Comparison of ENCODE assay signal across 8 mouse cellular contexts in the genomic region with DNA sequence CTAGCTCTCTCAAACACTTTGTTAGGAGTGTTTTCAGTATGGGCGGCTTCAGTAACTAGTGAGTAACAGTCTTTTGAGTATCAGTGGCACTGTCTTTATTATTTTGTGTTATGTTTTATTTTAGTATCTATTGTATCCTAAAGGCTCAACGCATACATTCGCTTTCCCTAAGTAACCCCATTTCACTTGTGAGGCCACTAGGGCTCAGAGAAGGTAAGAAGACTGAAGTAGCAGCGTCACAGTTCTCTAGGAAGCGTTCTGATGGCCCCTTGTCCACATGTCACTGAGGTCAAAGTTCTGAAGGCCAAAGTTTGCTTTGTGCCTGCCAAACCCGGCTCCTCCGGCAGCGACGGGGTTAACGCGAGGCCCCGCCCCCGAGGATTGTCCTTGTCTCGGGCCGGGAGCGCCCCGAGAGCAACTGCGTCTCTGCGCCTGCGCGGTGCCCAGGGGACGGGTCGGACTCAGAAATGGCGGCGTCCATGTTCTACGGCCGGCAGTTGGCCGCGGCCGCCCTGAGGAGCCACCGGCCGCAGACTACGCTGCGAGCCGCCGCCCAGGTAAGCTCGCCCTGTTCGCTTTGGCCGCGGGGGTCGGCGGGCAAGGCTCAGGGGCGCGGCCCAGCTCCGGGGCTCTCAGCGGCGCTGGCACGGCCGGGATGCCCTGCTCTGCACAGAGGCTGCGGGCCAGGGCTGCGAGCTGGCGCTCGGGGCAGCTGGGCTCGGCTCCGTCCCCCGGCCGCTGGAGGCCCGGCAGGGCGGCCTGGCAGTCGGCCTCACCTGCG. TPM values are rescaled to one million over a fixed set of nuclear protein-coding genes. Genes with fewer than 3 reads are reported as not detected.
A peak's percentile ranks its signal among the peaks of the same experiment; 100 is the strongest.
DNase-seq lines count a peak whose midpoint lies in the region; ATAC-seq and TF ChIP-seq lines count a peak whose summit lies in the region.

No protein-coding gene starts in this region.

- 4% methylated on average over 56 of the region's 61 CpGs for WGBS in hindbrain, embryonic 13.5 days

- H3K36me3 ChIP-seq in hindbrain, embryonic 13.5 days, result peaks cover 10% of the 10 kb centered on the region

- H3K27me3 ChIP-seq in Patski, result peaks cover 4% of the 10 kb centered on the region
- no peaks in the 10 kb centered on the region; the same call in 1 of the 2 replicates for H3K27me3 ChIP-seq in hindbrain, embryonic 13.5 days

- peak overlapping the region; percentile 96 for H3K9ac ChIP-seq in hindbrain, embryonic 13.5 days

- POLR2A ChIA-PET in Patski (lab: Charles Lee), result no interaction called here

- no peaks in the 10 kb centered on the region for H3K9me3 ChIP-seq in hindbrain, embryonic 13.5 days

- in situ Hi-C loops in Patski (cut with MboI; ENCODE audit: low pct_unique_long_range_greater_than_20kb), result no loop called here

- DNase-seq in Patski (ENCODE audit: low read depth, low spot score), result peak; percentile 48
- peak; percentile 98 to 99 for DNase-seq in cerebellum, postnatal 14 days
- DNase-seq in frontal cortex, postnatal 14 days (ENCODE audit: low spot score in 2 of 2), result peak; percentile 85 to 91
- peak; percentile 89 to 96 for DNase-seq in layer of hippocampus, postnatal 25 days (ENCODE audit: extremely low spot score in 1 of 2, low spot score in 1 of 2)
- DNase-seq in lung, postnatal 25 days (ENCODE audit: low spot score), result peak; percentile 95
- peak; percentile 97 for DNase-seq in retina, embryonic 14.5 days (ENCODE audit: low spot score)
- peak; percentile 99 for DNase-seq in thymus, postnatal 4 days

- no peak for TF ChIP-seq CTCF in Patski (IDR thresholded peaks at IDR 0.05)

- H3K4me3 ChIP-seq in hindbrain, embryonic 13.5 days, result peak overlapping the region; percentile 99

- peak overlapping the region; percentile 85 for H3K27ac ChIP-seq in hindbrain, embryonic 13.5 days

- peak; percentile 92 for ATAC-seq in Patski
- ATAC-seq in hindbrain, embryonic 13.5 days (ENCODE audit: low FRiP score), result peak; percentile 96

- H3K4me1 ChIP-seq in hindbrain, embryonic 13.5 days (replicated peaks), result peaks cover 15% of the 10 kb centered on the region

- CTCF ChIA-PET in Patski (lab: Charles Lee), result interaction anchor here (1.2 kb wide), 1 partner anchor 27 kb away, joined by 4 read pairs; a partner anchor contains a TSS

- H3K4me2 ChIP-seq in hindbrain, embryonic 13.5 days, result peak overlapping the region; percentile 74

RNA-seq across cellular contexts. Expression of a gene that starts 4.5 kb away (rescaled TPM):
- 1.8 TPM for polyA plus RNA-seq in Patski (2021)
- 11.1 and 12.0 TPM in 2 replicates for polyA plus RNA-seq in hindbrain, embryonic 13.5 days (2015; fragmentation: Nextera tagmentation; extraction: Ambion mirVana)
- total RNA-seq in layer of hippocampus, postnatal 25 days (2021), result 1 to 10 TPM; 5.7 to 5.8 TPM

RNA-seq across cellular contexts. Expression of a gene that starts 27.4 kb away (rescaled TPM):
- 181 TPM for polyA plus RNA-seq in Patski (2021)
- polyA plus RNA-seq in hindbrain, embryonic 13.5 days (2015; fragmentation: Nextera tagmentation; extraction: Ambion mirVana), result 123 and 124 TPM in 2 replicates
- total RNA-seq in layer of hippocampus, postnatal 25 days (2021), result 100 to 1,000 TPM; 153 to 160 TPM

RNA-seq across cellular contexts. Expression of a gene that starts 42.7 kb away (rescaled TPM):
- polyA plus RNA-seq in Patski (2021), result 35.0 TPM
- 86.8 and 88.7 TPM in 2 replicates for polyA plus RNA-seq in hindbrain, embryonic 13.5 days (2015; fragmentation: Nextera tagmentation; extraction: Ambion mirVana)
- total RNA-seq in layer of hippocampus, postnatal 25 days (2021), result 10 to 100 TPM; 29.0 to 31.8 TPM

Comparison
In these comparisons a context has a peak if more than half of its experiments do, and no peak if none do; other contexts are left out.
1. Peak in every context shown above with its lines: DNase-seq, ATAC-seq, H3K4me3 ChIP-seq and H3K27ac ChIP-seq.
2. DNase-seq: peak in every context shown above with its lines; median percentile 99 in thymus, postnatal 4 days; 98 in cerebellum, postnatal 14 days; 97 in retina, embryonic 14.5 days; 95 in lung, postnatal 25 days; 92 in layer of hippocampus, postnatal 25 days; 88 in frontal cortex, postnatal 14 days; 48 in Patski.